Mouse (Mus musculus) hindbrain, postnatal 0 days (tissue): ENCODE data around the gene Traip. TPM values are rescaled to one million over a fixed set of nuclear protein-coding genes. Genes with fewer than 3 reads are reported as not detected.
A peak's percentile ranks its signal among the peaks of the same experiment; 100 is the strongest.

Source experiments
- ATAC-seq: fragments of 200-750 bp; cut with Nextera tagmentation; 2 replicates; pipeline ENCODE4 v1.8.0; 2017; ENCODE audit warnings: mild to moderate bottlenecking, moderate TSS enrichment, moderate library complexity
- DNase-seq: peaks from one replicate; pipeline ENCODE4 v3.0.0-alpha.2; 2015; ENCODE audit warnings: low spot score
- H3K27ac ChIP-seq: fragments of 300-500 bp; sonication (generic); 2 replicates; pipeline ENCODE4 v1.5.1; 2014; ENCODE audit warnings: mild to moderate bottlenecking
- H3K27me3 ChIP-seq: fragments of 300-500 bp; sonication (generic); 2 replicates; pipeline ENCODE4 v1.6.1; 2014; ENCODE audit warnings: low read length, mixed read lengths; ENCODE audit not compliant: insufficient read depth
- H3K36me3 ChIP-seq: fragments of 300-500 bp; sonication (generic); 2 replicates; pipeline ENCODE4 v1.6.1; 2014; ENCODE audit warnings: low read length, mixed read lengths; ENCODE audit not compliant: insufficient read depth
- H3K4me1 ChIP-seq: fragments of 300-500 bp; sonication (generic); 2 replicates; pipeline ENCODE4 v1.6.1; 2014; ENCODE audit warnings: antibody characterized with exemption, low read length, mixed read lengths; ENCODE audit not compliant: insufficient read depth
- H3K4me2 ChIP-seq: fragments of 300-500 bp; sonication (generic); 2 replicates; pipeline ENCODE4 v1.6.1; 2014; ENCODE audit warnings: low read depth, mild to moderate bottlenecking, low read length, moderate library complexity, mixed read lengths
- H3K4me3 ChIP-seq: fragments of 300-500 bp; sonication (generic); 2 replicates; pipeline ENCODE4 v1.5.1; 2014; ENCODE audit warnings: low read length
- H3K9ac ChIP-seq: fragments of 300-500 bp; sonication (generic); replicated peaks from 2 replicates; pipeline ENCODE4 v1.6.1; 2014; ENCODE audit warnings: mild to moderate bottlenecking, low read length, moderate library complexity, mixed read lengths
- H3K9me3 ChIP-seq: fragments of 300-500 bp; sonication (generic); 2 replicates; pipeline ENCODE4 v1.6.1; 2016; ENCODE audit warnings: low read length, mixed read lengths
- CTCF ChIP-seq: IDR thresholded peaks from 2 replicates; pipeline ENCODE4 v1.5.1; 2016; ENCODE audit warnings: antibody characterized with exemption, control low read depth, low read depth
- WGBS: fragments of 180-500 bp; shearing (Covaris S2); extraction: QIAGEN DNeasy Blood & Tissue Kit; methylation state at CpG from one replicate; pipeline ENCODE4 v1.1.7; 2014; 5-methylcytosine and 5-hydroxymethylcytosine counted together
- polyA plus RNA-seq: library from polyadenylated mRNA; unstranded; fragments of >200 nt; fragmentation: Nextera tagmentation; extraction: Ambion mirVana; gene quantifications from 2 replicates; pipeline ENCODE4 v1.2.1, GENCODE M21; 2015
- total RNA-seq: library from RNA; depleted of rRNA; stranded (reverse); fragments of >200 nt; gene quantifications from 2 replicates; pipeline ENCODE4 v1.2.3, GENCODE M21; 2014; rRNA removed

Gene Traip
- total RNA-seq: 8.4 and 23.3 TPM in 2 replicates
- polyA plus RNA-seq: 9.2 and 10.5 TPM in 2 replicates

DNA sequence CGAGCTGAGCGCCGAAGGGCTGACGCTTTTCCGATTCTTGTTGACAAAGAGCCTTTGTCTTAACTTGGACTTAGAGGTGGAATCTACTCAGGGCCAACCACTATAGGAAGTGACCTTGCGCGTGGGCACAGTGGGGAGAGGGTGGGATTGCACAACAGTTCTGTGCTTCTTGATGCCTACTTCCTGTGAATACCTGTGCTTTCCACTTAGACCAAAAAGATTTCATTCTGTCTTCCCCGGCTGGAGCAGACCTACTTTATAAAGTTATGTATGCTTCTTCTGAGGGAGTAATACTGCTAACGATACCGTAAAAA is at the start of gene Traip:
TSS of gene Traip (plus strand) at position 215 of the 314 bp plus-strand sequence.
- H3K4me1 ChIP-seq: peaks cover 5% of the 10 kb centered on the region
- WGBS: 94% methylated on average over 10 of the region's 10 CpGs
- H3K4me3 ChIP-seq: peak within 1 kb of the TSS; percentile 55
- TF ChIP-seq CTCF: no peak
- H3K36me3 ChIP-seq: no peaks in the 10 kb centered on the region
- peak within 1 kb of the TSS; percentile 80; the same call in 1 of the 2 replicates for H3K27ac ChIP-seq
- H3K4me2 ChIP-seq: peak within 1 kb of the TSS; percentile 89
- ATAC-seq: no peak
- DNase-seq: no peak
- no peaks in the 10 kb centered on the region for H3K9me3 ChIP-seq
- no peaks in the 10 kb centered on the region for H3K27me3 ChIP-seq
- peak within 1 kb of the TSS; percentile 51 for H3K9ac ChIP-seq

DNA sequence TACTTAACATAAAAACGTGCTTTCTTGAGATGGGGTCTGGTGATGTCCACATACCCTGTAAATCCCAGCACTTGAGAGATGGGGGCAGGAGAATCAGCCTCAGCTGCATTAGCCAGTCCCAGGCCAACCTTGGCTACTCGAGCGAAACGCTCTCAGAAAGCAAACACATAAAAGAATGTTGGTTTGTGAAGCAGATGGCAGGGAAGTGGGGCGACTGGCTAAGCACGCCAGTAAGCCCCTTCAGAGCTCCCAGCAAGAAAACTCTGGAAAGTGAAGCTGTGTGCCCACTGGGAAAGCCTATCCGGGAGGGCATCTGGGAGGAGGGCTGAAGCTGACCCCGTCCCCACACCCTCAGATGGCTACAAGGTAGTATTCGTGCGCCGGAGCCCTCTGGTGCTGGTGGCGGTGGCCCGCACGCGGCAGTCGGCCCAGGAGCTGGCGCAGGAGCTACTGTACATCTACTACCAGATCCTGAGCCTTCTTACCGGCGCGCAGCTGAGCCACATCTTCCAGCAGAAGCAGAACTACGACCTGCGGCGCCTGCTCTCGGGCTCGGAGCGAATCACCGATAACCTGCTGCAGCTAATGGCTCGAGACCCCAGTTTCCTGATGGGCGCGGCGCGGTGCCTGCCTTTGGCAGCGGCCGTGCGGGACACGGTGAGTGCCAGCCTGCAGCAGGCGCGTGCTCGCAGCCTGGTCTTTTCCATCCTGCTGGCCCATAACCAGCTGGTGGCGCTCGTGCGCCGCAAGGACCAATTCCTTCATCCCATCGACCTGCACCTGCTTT is 48.9 kb upstream of the Traip start:
- peak; percentile 88 for TF ChIP-seq CTCF
- DNase-seq (peak; percentile 93), ATAC-seq (peak; percentile 67)
- Histone ChIP-seq H3K27me3 (no peaks in the 10 kb centered on the region), H3K4me1 (no peaks in the 10 kb centered on the region), H3K27ac (peak overlapping the region; percentile 9; the same call in 1 of the 2 replicates), H3K36me3 (no peaks in the 10 kb centered on the region; the same call in 1 of the 2 replicates), H3K9me3 (no peaks in the 10 kb centered on the region), H3K4me3 (peak overlapping the region; percentile 37), H3K9ac (peak overlapping the region; percentile 39), H3K4me2 (peak overlapping the region; percentile 59)
- 4% methylated on average over 44 of the region's 44 CpGs for WGBS

DNA sequence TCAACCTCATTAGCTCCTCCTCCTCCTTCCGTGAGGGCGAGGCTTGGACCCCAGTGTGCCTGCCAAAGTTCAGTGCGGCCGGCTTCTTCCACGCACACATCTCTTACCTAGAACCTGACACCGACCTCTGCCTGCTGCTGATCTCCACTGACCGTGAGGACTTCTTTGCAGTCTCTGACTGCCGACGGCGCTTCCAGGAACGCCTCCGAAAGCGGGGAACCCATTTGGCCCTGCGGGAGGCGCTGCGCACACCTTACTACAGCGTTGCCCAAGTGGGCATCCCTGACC is 48.4 kb upstream of the Traip start:
- ATAC-seq: no peak
- peak overlapping the region; percentile 37 for H3K4me3 ChIP-seq
- peak overlapping the region; percentile 39; the same call in 1 of the 2 replicates for H3K9ac ChIP-seq

DNA sequence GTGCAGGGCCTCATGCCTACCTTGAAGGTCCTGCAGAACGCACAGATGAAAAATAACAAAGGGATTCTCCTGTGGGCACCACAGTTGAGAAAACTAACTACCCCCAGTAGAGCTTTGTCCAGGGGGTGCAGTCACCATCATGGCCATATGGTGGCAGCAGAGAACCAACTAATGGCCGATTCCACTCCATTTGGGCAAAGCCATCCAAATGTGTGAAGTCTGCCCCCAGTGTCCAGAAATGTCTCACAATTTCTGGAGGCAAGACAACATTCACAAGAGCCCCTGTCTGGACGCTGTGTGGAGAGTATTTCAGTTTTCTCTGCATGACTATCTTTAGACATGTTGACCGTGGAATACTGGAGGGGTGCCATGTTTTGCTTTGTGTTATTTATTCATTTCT is 45.2 kb upstream of the Traip start:
- DNase-seq (peak; percentile 94), ATAC-seq (peak; percentile 68)
- H3K4me2 ChIP-seq: no peak overlapping the region
- H3K4me1 ChIP-seq: 0 out of 2 replicates have a peak, but pooled peaks cover 3% of the 10 kb centered on the region
- no peak overlapping the region for H3K9ac ChIP-seq
- H3K4me3 ChIP-seq: no peak overlapping the region
- peak; percentile 98 for TF ChIP-seq CTCF
- no peaks in the 10 kb centered on the region for H3K27me3 ChIP-seq
- no peaks in the 10 kb centered on the region for H3K36me3 ChIP-seq
- no peak overlapping the region for H3K27ac ChIP-seq
- WGBS: 2% methylated on average over 4 of the region's 4 CpGs
- H3K9me3 ChIP-seq: no peaks in the 10 kb centered on the region

More for the DNA sequence above, 48.4 kb upstream of the Traip start:
- 15% methylated on average over 17 of the region's 17 CpGs for WGBS
- Histone ChIP-seq H3K36me3 (no peaks in the 10 kb centered on the region; the same call in 1 of the 2 replicates), H3K27me3 (no peaks in the 10 kb centered on the region), H3K27ac (no peak overlapping the region; the same call in 1 of the 2 replicates), H3K4me2 (peak overlapping the region; percentile 59), H3K9me3 (no peaks in the 10 kb centered on the region), H3K4me1 (0 out of 2 replicates have a peak, but pooled peaks cover under 1% of the 10 kb centered on the region)
- no peak for TF ChIP-seq CTCF
- no peak for DNase-seq

GRCm38 (mm10) chr9:107906252-107906966 is 43.5 kb upstream of the Traip start, which contains the start of gene Mst1r:
Gene Mst1r (plus strand): TSS chr9:107906873.
- peak within 1 kb of the TSS; percentile 10; the same call in 1 of the 2 replicates for H3K4me3 ChIP-seq
- 0 out of 2 replicates have a peak, but pooled peaks cover 3% of the 10 kb centered on the region for H3K4me1 ChIP-seq
- TF ChIP-seq CTCF: no peak
- H3K9me3 ChIP-seq: no peaks in the 10 kb centered on the region
- 20% methylated on average over 19 of the region's 19 CpGs for WGBS
- DNase-seq (peak; percentile 39), ATAC-seq (no peak)
- 0 out of 2 replicates have a peak within 1 kb of the TSS, but pooled peaks have one; percentile 5 for H3K9ac ChIP-seq
- peak within 1 kb of the TSS; percentile 47 for H3K4me2 ChIP-seq
- H3K27ac ChIP-seq: no peak within 1 kb of the TSS
- H3K36me3 ChIP-seq: no peaks in the 10 kb centered on the region
- H3K27me3 ChIP-seq: no peaks in the 10 kb centered on the region

DNA sequence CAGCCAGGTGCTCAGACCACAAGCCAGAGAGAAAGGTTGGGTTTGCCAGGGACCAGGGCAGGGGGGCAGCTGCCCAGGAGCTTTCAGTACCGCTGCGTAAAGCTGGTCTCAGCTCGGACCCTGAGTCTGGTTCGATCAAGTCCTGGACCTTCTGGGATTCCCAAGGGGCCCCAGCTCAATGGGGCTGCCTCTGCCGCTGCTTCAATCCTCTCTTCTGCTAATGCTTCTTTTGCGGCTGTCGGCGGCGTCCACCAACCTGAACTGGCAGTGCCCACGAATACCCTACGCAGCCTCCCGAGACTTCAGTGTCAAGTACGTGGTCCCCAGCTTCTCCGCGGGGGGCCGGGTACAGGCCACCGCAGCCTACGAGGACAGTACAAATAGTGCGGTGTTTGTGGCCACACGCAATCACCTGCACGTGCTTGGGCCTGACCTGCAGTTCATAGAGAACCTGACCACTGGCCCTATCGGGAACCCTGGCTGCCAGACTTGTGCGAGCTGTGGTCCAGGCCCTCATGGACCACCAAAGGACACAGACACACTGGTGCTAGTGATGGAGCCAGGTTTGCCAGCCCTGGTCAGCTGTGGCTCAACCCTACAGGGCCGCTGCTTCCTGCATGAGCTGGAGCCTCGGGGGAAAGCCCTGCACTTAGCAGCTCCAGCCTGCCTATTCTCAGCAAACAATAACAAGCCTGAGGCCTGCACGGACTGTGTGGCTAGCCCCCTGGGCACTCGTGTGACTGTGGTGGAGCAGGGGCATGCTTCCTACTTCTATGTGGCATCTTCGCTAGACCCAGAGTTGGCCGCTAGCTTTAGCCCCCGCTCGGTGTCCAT is 42.8 kb upstream of the Traip start:
- H3K4me3 ChIP-seq: peak overlapping the region; percentile 10; the same call in 1 of the 2 replicates
- DNase-seq (no peak), ATAC-seq (no peak)
- no peaks in the 10 kb centered on the region for H3K36me3 ChIP-seq
- H3K27me3 ChIP-seq: no peaks in the 10 kb centered on the region
- WGBS: 51% methylated on average over 31 of the region's 31 CpGs
- TF ChIP-seq CTCF: no peak
- peak overlapping the region; percentile 47 for H3K4me2 ChIP-seq
- H3K9me3 ChIP-seq: no peaks in the 10 kb centered on the region
- no peak overlapping the region for H3K27ac ChIP-seq
- 0 out of 2 replicates have a peak, but pooled peaks cover 3% of the 10 kb centered on the region for H3K4me1 ChIP-seq
- 0 out of 2 replicates have a peak overlapping the region, but pooled peaks have one; percentile 5 for H3K9ac ChIP-seq
